Mouse (Mus musculus): ENCODE results near the gene Alyref.
"Not testable (repeated sequence)": the region's sequence is repeated elsewhere in the genome, so short reads cannot be mapped to it uniquely, and the experiment has no call there.

Gene Alyref

GRCm38 (mm10) chr11:120573585-120574277, 24.4 kb downstream of the Alyref start:
- no peak for DNase-seq (ENCODE audit: low spot score in 2 of 2)

GRCm38 (mm10) chr11:120572752-120573584, 25.2 kb downstream of the Alyref start, which contains the start of gene P4hb:
Gene P4hb (minus strand): TSS chr11:120573253.
- DNase-seq (ENCODE audit: low spot score in 2 of 2): peak; percentile 98

- DNase-seq (ENCODE audit: low spot score in 2 of 2): no peak
These were observed 25.8 kb downstream of the Alyref start for GRCm38 (mm10) chr11:120572417-120572751.

GRCm38 (mm10) chr11:120571754-120572416, 26.3 kb downstream of the Alyref start:
- DNase-seq (ENCODE audit: low spot score in 2 of 2): no peak

- DNase-seq (ENCODE audit: low spot score in 2 of 2): no peak
These were observed 27.0 kb downstream of the Alyref start for GRCm38 (mm10) chr11:120571122-120571521.

- DNase-seq (ENCODE audit: low spot score in 2 of 2): no peak
These were observed 29.8 kb downstream of the Alyref start for GRCm38 (mm10) chr11:120568324-120568723.

- no peak for DNase-seq (ENCODE audit: low spot score in 2 of 2)
These were observed 33.1 kb downstream of the Alyref start for GRCm38 (mm10) chr11:120565114-120565513.

- no peak for DNase-seq (ENCODE audit: low spot score in 2 of 2)
These were observed 35.2 kb downstream of the Alyref start for GRCm38 (mm10) chr11:120562949-120563348.

GRCm38 (mm10) chr11:120560952-120561728, 37.0 kb downstream of the Alyref start:
- DNase-seq (ENCODE audit: low spot score in 2 of 2): no peak

- DNase-seq (ENCODE audit: low spot score in 2 of 2): not testable (repeated sequence)
These were observed 39.3 kb downstream of the Alyref start for GRCm38 (mm10) chr11:120558843-120559242.

- DNase-seq (ENCODE audit: low spot score in 2 of 2): no peak
These were observed 42.9 kb downstream of the Alyref start for GRCm38 (mm10) chr11:120555260-120555659.

- DNase-seq (ENCODE audit: low spot score in 2 of 2): no peak
These were observed 43.3 kb downstream of the Alyref start for GRCm38 (mm10) chr11:120554834-120555233.

- no peak for DNase-seq (ENCODE audit: low spot score in 2 of 2)
These were observed 45.4 kb downstream of the Alyref start for GRCm38 (mm10) chr11:120552736-120553135.

GRCm38 (mm10) chr11:120550810-120551440, 47.2 kb downstream of the Alyref start, which contains the start of gene Ppp1r27:
Gene Ppp1r27 (minus strand): TSS chr11:120551132.
- DNase-seq (ENCODE audit: low spot score in 2 of 2): no peak

GRCm38 (mm10) chr11:120549986-120550809, 48.0 kb downstream of the Alyref start:
- DNase-seq (ENCODE audit: low spot score in 2 of 2): no peak

GRCm38 (mm10) chr11:120549168-120549945, 48.8 kb downstream of the Alyref start, which contains the start of gene Mcrip1:
Gene Mcrip1 (minus strand): TSS chr11:120549727.
- DNase-seq (ENCODE audit: low spot score in 2 of 2): peak; percentile 88 to 92

- DNase-seq (ENCODE audit: low spot score in 2 of 2): no peak
These were observed 49.4 kb downstream of the Alyref start for GRCm38 (mm10) chr11:120548786-120549167.

GRCm38 (mm10) chr11:120548214-120548613, 50.0 kb downstream of the Alyref start:
- DNase-seq (ENCODE audit: low spot score in 2 of 2): no peak

GRCm38 (mm10) chr11:120547469-120547868, 50.7 kb downstream of the Alyref start:
- DNase-seq (ENCODE audit: low spot score in 2 of 2): no peak

Data from spleen, postnatal 14 days (tissue).